Mouse (Mus musculus): ENCODE measurements at regions not wholly inside any gene's neighbourhood (a gene's known extent, or its start where the extent isn't known, plus 50 kb on each side); places are given as distances from the start of the nearest gene placed in this dataset.

DNA sequence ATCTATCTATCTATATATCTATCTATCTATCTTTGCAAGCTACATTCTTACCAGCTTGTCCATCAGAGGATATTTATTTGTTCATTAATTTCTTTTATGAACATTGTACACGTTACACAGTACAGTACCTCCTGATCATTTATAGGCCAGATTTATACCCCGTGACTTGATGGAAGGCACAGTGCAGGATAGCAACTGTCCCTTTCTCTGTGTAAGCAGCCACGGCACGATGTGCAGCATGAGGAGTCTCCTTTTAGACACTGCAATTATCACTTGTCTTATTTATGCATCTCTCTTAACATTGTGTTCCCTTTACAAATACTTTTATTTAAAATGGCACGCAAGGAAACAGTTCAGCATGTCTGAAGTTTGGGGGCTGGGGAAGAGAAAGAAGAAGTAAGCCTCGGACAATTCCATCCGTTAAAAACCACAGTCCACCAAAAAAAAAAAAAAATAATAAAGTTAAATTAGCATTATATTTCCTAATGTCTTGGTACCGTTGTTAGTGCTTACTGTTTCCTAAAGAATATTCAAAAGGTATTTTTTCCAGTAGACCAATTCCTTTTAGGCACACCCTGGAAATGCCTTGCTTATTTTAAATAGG lies 475.4 kb downstream of the Lmo4 start:
- no peak for DNase-seq (ENCODE audit: low spot score in 2 of 2)

DNA sequence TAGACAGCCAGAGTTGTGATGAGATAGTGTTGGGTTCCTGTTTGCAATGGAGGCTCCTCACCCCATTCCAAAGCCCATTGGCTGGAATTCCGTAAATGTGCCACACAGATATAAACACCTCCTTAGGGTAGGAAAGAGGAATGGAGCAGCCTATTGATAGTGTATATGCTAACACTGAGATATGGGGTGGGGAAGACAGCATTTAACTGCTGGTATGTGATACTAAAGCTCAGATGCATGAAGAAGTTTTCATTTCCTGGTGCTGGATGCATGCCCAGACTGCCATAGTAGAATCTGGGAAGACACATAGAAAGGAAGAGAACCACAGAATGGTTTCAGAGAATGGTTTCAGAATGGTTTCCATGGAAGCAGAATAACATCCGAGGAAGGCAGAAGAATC lies 482.4 kb downstream of the Lmo4 start:
- DNase-seq (ENCODE audit: low spot score in 2 of 2), result no peak

DNA sequence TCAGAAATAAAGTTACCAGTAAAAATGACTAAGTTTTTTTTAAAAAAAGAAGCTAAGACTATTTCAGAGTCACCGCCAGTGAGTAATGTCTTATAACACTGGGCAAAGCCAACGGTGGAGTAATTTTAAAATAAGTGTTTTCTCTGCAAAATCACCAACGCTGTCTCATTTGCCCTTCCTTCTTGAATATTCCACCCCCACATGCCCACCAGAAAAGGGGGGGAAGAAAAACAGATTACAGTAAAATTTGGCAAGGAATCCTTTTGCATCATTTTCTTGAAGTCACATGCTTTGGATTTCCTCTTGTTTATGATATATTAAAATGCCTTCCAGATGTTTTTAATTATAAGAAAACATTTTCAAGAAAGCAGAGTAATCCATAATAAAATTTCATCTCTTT lies 482.9 kb downstream of the Lmo4 start:
- no peak for DNase-seq (ENCODE audit: low spot score in 2 of 2)

DNA sequence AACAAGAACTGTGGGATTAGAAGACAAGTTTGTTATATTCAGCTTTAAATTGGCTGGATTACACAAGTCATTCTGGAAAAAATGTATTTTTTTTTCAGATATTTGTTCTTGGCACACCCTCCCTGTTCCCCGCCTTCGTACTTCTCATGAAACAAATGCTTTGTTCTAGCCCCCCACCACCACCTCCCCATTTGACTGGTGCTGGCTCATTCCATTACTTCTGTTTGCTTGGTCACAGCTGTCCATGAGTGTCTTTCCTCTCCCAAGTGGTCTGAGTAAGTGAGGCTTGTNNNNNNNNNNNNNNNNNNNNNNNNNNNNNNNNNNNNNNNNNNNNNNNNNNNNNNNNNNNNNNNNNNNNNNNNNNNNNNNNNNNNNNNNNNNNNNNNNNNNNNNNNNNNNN lies 491.8 kb downstream of the Lmo4 start:
- DNase-seq (ENCODE audit: low spot score in 2 of 2), result no peak

DNA sequence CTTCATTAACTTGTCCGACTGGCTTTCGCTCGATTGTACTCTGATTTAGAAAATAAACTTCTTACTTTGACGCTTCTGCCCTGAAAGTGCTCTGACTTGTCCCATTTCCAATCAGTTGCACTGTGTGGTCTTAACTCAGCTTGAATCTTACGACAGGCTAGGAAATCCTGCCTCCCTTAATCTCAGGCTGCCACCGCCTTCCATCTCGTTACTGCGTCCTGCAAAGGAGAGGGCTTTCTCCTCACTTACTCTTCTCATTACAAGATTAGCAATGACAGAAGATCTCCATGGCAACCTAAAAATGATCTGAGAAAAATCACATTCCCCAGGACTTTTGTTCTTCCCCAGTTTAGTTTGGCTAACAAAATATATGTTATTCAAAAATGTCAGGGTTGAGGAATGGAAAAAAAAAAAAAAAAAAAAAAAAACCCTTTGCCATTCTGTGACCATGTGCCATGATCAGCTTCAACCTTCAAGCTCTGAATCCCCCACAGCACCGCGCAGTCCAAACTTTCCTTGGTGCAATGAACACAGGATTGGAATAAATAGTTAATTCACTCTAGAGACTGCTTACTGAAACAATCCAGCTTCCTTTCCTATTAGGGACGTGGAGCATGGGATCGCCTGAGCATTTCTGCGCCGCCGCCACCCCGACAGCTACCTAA lies 494.1 kb downstream of the Lmo4 start:
- DNase-seq (ENCODE audit: low spot score in 2 of 2), result no peak

DNA sequence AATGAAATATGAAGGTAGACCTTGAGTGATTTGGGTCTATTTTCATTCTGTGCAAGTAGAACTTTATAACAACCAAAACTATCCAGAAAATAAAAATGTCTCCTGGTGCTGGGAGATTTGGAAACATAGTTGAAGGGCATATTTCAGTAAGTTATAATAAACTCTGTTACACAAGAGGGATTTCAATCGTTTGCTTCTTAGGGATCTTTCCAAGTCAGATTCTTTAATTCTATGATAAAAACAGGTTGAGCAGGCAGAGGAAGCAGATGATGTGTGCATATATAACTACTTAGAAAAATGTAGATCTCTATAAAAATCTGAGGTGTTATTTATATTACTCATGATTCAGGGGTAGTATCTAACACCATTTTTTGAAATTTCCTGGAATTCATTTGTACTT lies 498.3 kb downstream of the Lmo4 start:
- DNase-seq (ENCODE audit: low spot score in 2 of 2), result no peak

DNA sequence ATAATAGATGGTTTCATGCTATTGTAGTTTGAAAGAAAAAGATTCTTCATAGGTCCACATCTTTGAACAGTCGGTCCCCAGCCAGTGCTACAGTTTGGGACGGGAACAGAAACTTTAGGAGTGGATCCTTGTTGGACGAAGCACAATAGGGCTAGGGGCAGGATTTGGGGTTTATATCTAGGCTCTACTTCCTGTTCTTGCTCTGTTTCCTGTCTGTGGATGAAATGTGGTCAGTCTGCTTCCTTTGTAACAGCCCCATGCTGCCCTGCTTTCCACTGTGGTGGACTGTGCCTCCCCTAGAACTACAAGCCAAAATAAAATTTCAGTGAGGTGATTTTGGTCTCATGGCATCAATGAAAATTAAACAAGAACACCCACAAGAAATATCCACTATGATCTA lies 510.2 kb downstream of the Lmo4 start:
- DNase-seq (ENCODE audit: low spot score in 2 of 2), result no peak

DNA sequence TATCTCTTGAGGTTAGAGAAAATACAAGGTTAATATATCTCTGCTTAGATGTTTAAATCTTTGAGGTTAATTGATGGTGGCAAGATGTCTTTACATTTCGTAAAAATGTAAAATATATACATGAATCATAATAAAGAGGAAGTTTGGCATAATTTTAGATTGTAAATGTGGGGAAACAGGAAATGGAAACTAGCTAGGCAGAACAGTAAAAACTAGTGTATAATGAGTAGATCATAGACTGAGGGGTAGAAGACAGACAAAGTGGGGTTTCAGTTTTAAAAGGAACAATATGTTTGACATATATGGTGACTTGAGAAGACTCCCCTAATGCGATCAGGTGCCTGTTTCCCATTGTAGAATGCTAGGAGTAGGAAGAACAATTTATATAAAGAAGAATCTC lies 519.3 kb downstream of the Lmo4 start:
- DNase-seq (ENCODE audit: low spot score in 2 of 2), result no peak

DNA sequence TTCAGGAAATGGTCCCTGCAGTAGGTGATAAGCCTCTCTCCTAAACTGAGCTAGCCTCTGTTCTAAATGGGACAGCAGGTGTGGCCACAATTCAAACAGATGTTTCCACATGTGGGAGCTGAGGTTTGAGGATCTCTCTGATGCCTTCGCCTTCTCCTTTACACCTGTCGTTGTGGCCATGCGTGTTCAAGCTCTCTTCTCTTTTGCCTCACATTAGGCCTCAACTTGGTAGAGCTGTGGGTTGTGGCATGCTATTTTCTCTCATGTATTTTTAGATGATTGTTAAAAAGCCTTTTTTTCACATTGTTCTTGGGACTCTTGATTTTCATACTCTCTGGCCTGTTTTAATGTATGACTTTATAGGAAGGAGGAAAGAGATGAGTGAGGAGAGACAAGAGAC lies 526.8 kb downstream of the Lmo4 start:
- no peak for DNase-seq (ENCODE audit: low spot score in 2 of 2)

DNA sequence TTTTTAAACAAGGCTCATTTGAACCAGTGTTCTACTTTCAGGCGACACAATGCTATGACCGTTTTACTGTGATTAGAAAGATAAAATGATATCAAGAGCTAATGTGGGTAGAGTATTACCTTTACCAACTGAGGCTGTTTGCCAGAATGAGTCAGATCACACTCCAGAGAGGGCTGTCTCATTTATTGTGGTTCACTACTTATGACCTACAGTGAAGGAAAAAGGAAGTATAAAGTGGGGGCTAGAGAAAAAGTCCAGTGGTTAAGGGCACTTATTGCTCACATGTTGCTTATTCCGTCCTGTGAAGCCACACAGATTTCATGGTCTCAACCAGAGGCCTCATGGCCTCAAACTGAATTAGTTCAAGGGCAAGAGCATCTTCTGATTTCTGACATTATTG lies 530.2 kb downstream of the Lmo4 start:
- no peak for DNase-seq (ENCODE audit: low spot score in 2 of 2)

DNA sequence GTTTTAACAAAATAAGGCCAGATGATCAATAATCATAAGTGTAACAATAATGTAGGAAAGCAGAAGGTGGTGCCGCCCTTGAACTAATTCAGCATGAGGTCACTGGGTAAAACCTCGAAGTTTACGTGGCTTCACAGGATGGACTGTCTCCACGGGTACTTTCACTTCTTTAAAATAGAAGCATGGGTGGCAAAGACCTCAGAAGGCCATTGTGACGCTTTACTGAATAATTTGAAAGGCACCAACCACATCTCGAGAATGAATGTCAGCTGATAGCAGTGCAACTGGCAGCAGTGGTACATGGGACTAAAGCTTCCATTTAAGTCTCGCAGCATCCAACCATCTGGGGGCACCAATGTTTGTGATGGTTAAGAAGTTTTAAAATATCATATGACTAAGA lies 530.6 kb downstream of the Lmo4 start:
- no peak for DNase-seq (ENCODE audit: low spot score in 2 of 2)

DNA sequence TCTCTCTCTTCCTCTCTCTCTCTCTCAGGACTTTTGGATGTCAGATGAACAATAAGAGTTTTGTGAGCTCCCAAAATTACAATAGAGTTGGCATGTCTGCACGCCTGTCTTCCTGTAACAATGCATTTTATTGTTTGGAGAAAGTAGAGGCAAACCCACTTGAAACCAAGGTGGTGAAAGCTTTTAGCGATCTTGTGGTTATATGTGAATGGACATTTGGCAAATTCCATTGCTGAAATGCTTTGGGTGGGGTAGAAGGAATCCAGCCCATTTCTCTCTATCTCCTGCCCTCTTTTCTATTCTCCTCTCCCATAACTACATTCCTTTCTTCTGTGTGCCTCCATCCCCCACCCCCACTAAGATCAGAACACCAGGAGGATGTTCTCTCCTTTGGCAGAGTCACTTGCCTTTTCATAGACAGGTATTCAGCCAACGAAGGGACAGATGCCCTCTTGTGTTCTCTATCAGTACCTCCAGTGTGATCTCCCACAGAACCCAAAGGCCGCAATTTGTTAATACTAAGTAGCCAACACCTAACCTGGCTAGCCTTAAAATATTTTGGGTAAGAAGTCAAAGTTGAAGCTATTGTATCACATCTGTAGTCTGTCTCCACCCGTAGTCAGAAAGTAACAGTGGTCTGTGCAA lies 542.9 kb downstream of the Lmo4 start:
- DNase-seq (ENCODE audit: low spot score in 2 of 2), result no peak

DNA sequence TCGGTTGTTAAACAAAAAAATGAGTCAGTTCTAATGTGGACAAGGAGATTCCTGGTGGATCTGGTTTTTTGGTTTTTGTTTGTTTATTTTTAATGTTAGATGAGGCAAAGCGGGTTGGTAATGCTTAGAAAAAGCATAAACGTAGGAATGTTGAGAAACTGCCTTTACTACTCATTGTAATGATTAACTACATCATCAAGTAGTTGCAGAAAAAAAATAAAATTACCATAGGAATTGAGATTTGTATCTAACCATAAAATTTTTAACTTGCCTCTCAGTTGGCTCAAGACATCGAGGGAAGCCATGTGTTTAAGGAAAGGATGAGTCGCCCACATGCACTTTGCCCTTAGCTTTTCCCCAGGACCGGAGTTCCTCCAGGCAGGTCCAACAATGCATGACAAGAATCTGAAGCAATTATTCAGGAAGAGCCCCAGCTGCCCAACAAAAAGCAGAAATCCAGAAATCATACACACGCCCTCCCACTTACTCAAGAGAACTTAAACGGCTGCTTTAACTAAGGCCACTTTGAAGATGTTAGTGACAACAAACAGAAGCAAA lies 545.5 kb downstream of the Lmo4 start:
- DNase-seq (ENCODE audit: low spot score in 2 of 2), result no peak

DNA sequence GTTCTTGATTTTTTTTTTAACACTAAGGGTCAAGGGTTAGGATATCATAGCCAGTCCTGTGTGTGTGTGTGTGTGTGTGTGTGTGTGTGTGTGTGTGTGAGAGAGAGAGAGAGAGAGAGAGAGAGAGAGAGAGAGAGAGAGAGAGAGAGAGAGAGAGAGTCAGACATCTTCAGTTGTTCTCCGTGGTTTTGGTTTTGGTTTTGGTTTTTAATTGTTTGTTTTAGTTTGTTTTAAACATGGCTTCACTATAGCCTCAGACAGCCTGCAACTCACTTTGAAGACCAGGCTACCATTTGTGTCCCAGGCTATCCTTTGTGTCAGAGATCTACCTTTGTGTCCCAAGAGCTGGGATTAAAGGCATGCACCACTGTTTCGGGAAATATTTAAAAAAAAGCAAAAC lies 557.8 kb downstream of the Lmo4 start:
- DNase-seq (ENCODE audit: low spot score in 2 of 2), result no peak

DNA sequence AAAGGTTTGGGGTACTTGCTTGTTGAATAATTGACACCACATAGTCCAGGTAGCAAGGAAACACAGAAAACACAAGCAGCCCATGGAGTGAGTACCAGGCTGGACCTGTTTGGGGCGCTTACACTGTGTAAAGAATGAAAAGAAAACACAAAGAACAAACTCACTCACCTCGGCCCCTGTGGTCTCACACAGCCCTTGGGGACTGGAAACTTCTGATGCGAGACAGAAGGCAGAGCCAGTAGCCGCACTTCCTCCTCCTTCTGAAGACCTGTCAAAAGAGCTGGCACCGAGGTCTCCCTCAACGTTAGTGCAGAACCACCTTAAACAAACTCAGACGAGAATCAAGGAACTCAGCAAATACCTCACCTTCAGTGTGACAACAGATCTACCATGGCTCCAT lies 558.2 kb downstream of the Lmo4 start:
- DNase-seq (ENCODE audit: low spot score in 2 of 2), result no peak

DNA sequence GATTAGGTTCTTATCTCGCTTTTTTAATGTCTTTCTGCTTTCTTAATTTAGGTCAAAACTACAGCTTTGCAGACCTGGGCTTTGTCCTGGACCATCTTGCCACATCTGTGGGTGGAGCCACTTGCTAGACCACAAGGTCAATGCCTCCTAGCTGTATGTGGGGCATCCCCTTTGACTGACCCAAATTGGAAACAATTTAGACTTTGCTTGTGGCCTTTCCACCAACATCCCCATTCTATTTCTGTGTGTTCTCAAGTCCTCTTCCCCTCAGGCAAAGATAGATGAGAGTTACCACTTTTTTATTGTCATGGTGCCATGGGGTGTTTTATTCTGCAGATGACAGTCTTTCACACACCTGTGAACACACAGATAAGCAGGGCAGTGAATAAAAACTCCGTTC lies 572.0 kb downstream of the Lmo4 start:
- no peak for DNase-seq (ENCODE audit: low spot score in 2 of 2)

DNA sequence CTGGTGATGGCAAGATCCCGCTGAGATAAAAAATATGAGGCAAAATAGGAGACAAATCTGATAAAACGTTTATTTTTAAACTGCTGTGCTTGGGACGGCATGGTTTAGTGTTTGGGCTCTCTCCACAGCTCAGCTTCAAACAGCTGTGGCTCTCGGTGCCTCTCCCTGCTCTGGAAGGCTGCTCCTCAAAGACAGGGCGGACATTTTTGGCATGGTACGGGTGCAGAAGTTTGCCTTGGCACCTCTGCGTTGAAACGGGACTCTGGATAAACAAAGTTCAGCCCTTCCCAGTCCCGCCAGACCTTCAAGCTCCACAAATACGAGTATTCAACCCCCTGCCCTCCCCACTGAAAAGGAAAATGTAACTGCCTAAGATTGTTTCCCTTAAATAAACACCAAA lies 573.8 kb downstream of the Lmo4 start:
- no peak for DNase-seq (ENCODE audit: low spot score in 2 of 2)

DNA sequence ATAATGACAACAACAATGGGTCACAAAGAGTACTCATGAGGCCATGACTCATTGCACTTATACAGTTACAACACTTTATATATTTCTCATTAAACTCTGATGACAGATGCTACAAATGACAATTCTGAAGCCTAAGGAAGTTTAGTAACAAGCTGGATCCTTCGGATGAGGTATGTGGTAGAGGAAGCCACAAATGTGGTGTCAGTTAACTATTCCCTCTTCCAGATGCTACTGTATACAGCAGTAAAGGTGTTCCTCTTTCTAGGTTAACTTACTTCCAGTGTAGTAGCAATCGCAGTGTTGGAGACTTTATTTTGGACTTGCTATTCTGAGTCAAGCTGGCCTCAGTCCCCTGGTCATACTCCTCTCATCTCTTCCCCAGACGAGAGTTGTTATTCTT lies 580.1 kb downstream of the Lmo4 start:
- no peak for DNase-seq (ENCODE audit: low spot score in 2 of 2)

DNA sequence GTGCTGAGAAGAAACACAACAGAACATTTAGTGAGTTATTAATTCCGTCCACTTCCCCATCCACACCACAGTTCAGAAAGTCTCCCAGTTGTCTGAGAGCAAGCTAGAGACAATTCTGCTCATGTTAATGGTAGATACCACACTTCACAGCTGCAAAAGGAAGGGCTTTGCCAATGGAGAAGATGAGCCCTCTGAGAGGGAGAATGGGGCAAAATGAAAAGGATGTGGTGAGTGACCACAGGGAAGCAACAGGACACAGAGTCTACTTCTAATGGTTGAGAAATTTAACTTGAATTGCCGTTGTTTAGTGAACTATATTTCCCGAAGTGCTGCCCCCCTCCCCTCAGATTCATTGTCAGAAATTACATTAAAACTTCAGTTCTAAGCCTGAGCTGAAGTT lies 582.7 kb downstream of the Lmo4 start:
- DNase-seq (ENCODE audit: low spot score in 2 of 2), result no peak

DNA sequence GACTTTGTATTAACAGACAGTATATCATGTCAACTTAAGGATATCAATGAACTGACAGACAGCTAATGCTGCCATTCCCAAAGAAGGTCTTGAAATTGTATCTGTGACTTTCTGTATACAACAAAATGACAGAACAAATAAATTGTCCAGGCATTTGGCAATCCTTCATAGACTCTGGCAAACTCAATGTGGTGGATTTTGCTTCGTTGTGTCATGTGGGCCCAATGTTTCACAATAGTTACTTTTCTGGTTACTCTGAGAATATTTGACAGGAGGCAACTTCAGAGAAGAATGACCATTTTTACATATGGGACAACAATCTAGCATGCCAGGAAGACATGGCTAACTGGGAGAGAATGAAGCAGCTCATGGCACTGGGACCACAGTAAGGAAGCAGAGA lies 585.9 kb downstream of the Lmo4 start:
- no peak for DNase-seq (ENCODE audit: low spot score in 2 of 2)

DNA sequence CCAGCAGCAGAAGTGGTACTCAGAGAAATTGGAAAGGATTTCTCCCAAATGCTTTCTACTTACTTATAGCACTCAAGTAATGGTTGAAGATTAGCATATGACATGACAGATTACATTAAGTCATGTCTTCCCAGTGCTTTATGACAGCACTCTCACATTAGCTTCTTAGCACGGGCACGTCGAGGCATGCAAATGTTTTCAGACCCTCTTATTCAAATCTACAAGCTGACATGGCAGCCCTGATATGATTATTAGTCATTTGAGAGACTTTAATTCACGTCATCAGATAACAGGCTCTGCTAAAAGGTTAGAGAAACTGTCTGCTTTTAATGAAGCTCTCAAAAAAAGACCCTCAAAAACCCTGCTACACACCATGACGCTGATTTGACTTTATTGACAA lies 590.1 kb downstream of the Lmo4 start:
- DNase-seq (ENCODE audit: low spot score in 2 of 2), result no peak

DNA sequence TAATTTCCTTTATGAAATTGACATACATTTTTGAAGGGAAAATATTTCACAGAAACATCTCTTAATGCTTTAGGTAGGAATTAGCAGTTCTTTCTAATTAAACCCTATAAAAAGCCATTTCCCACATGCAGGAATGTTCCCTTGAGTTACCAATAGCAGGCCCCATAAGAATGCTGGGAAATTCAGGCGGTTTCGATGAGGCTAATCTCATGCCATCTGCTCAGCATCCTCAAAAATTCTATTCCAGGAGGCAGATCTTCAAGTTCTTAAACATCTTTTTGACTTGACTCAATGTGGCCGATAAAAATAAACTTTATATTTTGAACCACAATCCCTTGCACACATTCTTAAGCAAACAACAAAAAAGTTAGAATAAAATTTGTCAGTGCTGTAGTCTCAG lies 591.0 kb downstream of the Lmo4 start:
- no peak for DNase-seq (ENCODE audit: low spot score in 2 of 2)

DNA sequence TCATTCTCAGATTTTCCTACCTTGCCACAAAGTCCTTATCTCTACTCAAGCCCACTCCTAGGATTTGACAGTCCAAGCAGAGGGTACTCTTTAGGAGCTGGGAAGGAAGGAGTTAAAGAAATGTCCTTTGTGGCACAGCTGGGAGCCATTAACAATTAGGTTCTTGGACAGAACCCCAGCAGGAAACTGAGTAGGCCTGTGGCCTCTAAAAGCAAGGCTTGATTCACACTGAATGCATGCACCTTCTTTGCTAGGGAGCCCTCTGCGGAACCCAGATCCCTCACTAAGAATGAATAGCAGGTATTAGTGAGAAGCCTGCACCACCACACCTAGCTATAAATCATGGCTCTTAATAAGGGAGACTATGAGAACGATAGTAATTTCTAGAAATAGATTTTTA lies 595.3 kb downstream of the Lmo4 start:
- no peak for DNase-seq (ENCODE audit: low spot score in 2 of 2)

Measured in layer of hippocampus, postnatal 10 days (tissue).